Mouse (Mus musculus) limb, embryonic 15.5 days (tissue): ENCODE results near the gene Apoa2. TPM values are rescaled to one million over a fixed set of nuclear protein-coding genes. Genes with fewer than 3 reads are reported as not detected.

ENCODE experiments used
- ATAC-seq: fragments of 200-750 bp; cut with Nextera tagmentation; 2 replicates; pipeline ENCODE4 v1.8.0; 2017; ENCODE audit warnings: low read depth, moderate TSS enrichment; ENCODE audit not compliant: insufficient number of reproducible peaks, low FRiP score, low TSS enrichment
- H3K27ac ChIP-seq: fragments of 300-500 bp; sonication (generic); 2 replicates; pipeline ENCODE4 v1.5.1; 2015; ENCODE audit warnings: moderate library complexity, mild to moderate bottlenecking, inconsistent platforms
- H3K27me3 ChIP-seq: fragments of 300-500 bp; sonication (generic); 2 replicates; pipeline ENCODE4 v1.6.1; 2015; ENCODE audit warnings: inconsistent platforms
- H3K36me3 ChIP-seq: fragments of 300-500 bp; sonication (generic); 2 replicates; pipeline ENCODE4 v1.6.1; 2015; ENCODE audit warnings: inconsistent platforms
- H3K4me1 ChIP-seq: fragments of 300-500 bp; sonication (generic); 2 replicates; pipeline ENCODE4 v1.6.1; 2015; ENCODE audit warnings: inconsistent platforms
- H3K4me2 ChIP-seq: fragments of 300-500 bp; sonication (generic); 2 replicates; pipeline ENCODE4 v1.6.1; 2015; ENCODE audit warnings: mild to moderate bottlenecking, inconsistent platforms
- H3K4me3 ChIP-seq: fragments of 300-500 bp; sonication (generic); 2 replicates; pipeline ENCODE4 v1.5.1; 2015; ENCODE audit warnings: mild to moderate bottlenecking, inconsistent platforms
- H3K9ac ChIP-seq: fragments of 300-500 bp; sonication (generic); 2 replicates; pipeline ENCODE4 v1.6.1; 2015; ENCODE audit warnings: inconsistent platforms
- H3K9me3 ChIP-seq: fragments of 300-500 bp; sonication (generic); 2 replicates; pipeline ENCODE4 v1.6.1; 2016; ENCODE audit warnings: inconsistent platforms
- WGBS: fragments of 180-500 bp; shearing (Covaris S2); methylation state at CpG from one replicate; pipeline ENCODE4 v1.1.7; 2015; 5-methylcytosine and 5-hydroxymethylcytosine counted together
- polyA plus RNA-seq: library from polyadenylated mRNA; unstranded; fragments of >200 nt; fragmentation: Nextera tagmentation; extraction: Ambion mirVana; gene quantifications from 2 replicates; pipeline ENCODE4 v1.2.1, GENCODE M21; 2015

Apoa2 gene
- polyA plus RNA-seq, 1 experiment from 2014 or later: 17.5 TPM

DNA sequence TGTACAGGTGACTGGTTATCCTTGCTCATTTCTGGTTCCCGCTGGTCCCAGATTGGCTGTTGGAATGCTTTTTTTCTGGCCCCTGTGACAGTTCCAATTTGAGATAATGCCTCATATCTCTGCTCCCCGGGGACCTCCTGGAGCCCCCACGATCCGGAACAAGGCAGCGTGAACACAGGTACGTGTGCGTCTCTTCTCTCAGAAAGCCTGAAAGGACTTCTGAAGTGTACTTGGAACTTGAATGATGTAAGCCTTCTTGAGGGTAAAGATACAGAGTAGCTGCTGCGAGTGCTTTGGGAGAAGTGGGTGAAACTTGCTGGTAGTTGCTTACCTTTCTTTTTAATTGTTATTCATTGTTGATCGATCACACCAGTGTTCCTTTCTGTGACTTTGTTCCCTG is 46.3 kb downstream of the Apoa2 start:
- Histone ChIP-seq H3K9me3 (no peaks in the 10 kb centered on the region), H3K4me1 (peaks cover 17% of the 10 kb centered on the region), H3K36me3 (peaks cover 42% of the 10 kb centered on the region), H3K27me3 (no peaks in the 10 kb centered on the region), H3K4me3 (peak overlapping the region; percentile 80), H3K9ac (0 out of 2 replicates have a peak overlapping the region, but pooled peaks have one; percentile 74), H3K4me2 (peak overlapping the region; percentile 92), H3K27ac (no peak overlapping the region)
- ATAC-seq: no peak
- WGBS: 35% methylated on average over 9 of the region's 9 CpGs

DNA sequence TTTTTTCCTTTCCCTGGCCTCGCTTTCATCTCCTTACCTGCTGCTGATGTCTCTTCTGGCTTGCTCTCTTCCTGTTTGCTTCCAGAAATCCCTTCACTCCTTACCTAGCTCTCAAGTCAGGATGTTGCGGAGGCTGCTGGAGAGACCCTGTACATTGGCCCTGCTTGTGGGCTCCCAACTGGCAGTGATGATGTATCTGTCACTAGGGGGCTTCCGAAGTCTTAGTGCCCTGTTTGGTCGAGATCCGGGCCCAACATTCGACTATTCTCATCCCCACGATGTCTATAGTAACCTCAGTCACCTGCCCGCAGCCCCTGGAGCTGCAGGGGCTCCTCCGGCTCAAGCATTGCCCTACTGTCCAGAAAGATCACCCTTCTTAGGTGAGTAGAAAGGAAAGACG is 46.8 kb downstream of the Apoa2 start:
- Histone ChIP-seq H3K27ac (no peak overlapping the region), H3K4me2 (0 out of 2 replicates have a peak overlapping the region, but pooled peaks have one; percentile 5), H3K36me3 (peaks cover 47% of the 10 kb centered on the region), H3K9me3 (no peaks in the 10 kb centered on the region), H3K4me1 (peaks cover 17% of the 10 kb centered on the region), H3K4me3 (0 out of 2 replicates have a peak overlapping the region, but pooled peaks have one; percentile 80), H3K27me3 (no peaks in the 10 kb centered on the region), H3K9ac (no peak overlapping the region)
- no peak for ATAC-seq
- WGBS: 68% methylated on average over 10 of the region's 10 CpGs

DNA sequence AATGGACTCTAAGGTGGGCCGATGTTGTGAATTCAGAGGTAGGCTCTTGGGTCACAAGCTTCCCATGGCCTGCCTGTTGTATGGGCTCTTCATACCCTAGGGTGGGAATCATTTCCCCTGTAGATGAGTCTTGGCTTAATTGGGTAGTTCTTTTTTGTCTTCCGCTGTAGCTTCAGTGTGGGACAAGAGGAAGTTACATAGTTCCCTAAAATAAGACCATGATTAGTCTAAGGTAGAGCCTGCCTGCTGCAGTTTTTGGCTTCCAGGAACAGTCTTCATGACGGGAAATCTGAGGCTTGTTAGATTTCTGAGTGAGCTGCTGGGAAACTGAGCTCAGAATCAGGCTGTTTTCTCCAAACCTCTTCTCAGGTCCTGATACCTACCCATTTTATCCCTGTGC is 47.2 kb downstream of the Apoa2 start:
- no peak for ATAC-seq
- Histone ChIP-seq H3K4me3 (no peak overlapping the region), H3K4me2 (0 out of 2 replicates have a peak overlapping the region, but pooled peaks have one; percentile 5), H3K9ac (no peak overlapping the region), H3K27ac (no peak overlapping the region), H3K27me3 (no peaks in the 10 kb centered on the region), H3K4me1 (peaks cover 17% of the 10 kb centered on the region), H3K9me3 (no peaks in the 10 kb centered on the region), H3K36me3 (peaks cover 51% of the 10 kb centered on the region)
- WGBS: 86% methylated on average over 3 of the region's 3 CpGs

DNA sequence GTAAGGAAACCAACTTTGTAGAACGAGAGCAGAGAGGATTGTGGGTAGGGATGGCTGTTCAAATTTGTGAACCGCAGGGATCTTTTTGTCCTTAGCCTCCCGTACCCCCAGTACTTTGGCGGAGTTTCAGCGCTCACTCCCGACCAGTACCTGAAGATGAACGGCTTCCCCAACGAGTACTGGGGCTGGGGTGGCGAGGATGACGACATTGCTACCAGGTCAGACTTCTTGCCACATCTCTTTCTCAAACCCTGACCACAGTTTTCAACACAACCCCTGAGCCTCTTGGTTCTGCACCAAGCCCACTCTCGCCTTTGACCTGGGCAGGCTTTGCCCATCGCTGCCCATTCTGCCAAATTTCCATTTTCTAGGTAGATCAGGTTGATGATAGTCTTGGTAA is 49.3 kb downstream of the Apoa2 start:
- Histone ChIP-seq H3K36me3 (peaks cover 69% of the 10 kb centered on the region), H3K27ac (no peak overlapping the region), H3K4me1 (peaks cover 17% of the 10 kb centered on the region), H3K4me3 (no peak overlapping the region), H3K9ac (no peak overlapping the region), H3K9me3 (no peaks in the 10 kb centered on the region), H3K4me2 (no peak overlapping the region), H3K27me3 (no peaks in the 10 kb centered on the region)
- WGBS: 92% methylated on average over 12 of the region's 12 CpGs
- ATAC-seq: no peak

DNA sequence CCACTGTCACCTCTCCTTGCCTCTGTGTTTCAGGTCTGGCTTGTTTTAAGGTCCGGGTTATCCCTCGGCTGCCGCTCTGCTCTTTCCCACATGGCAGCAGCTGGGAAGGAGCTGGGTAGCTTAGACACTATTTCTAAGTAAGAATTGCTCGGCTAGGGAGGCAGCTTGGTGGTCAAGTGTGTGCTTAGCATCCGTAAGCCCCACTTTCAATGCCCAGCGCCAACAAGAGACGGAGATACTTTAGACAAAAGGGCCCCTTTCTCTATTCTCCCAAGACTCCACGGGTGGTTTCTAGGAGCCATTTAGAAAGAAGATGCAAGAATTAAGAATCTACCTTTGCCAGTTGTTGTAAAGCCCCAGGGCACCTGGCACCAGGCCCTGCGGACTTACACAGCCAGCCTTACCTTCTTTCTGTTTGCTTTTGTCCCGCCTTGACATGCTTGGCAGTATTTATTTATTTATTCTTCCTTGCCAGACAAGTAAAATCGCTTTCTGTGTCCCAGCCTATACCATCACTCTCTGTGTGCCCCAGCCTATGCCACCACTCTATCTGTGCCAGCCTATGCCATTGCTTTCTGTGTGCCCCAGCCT is 50.4 kb downstream of the Apoa2 start:
- peaks cover 24% of the 10 kb centered on the region for H3K4me1 ChIP-seq
- no peak for ATAC-seq
- 83% methylated on average over 11 of the region's 11 CpGs for WGBS
- no peak overlapping the region for H3K9ac ChIP-seq
- no peak overlapping the region for H3K4me2 ChIP-seq
- H3K4me3 ChIP-seq: no peak overlapping the region
- H3K27me3 ChIP-seq: no peaks in the 10 kb centered on the region
- H3K9me3 ChIP-seq: no peaks in the 10 kb centered on the region
- H3K36me3 ChIP-seq: peaks cover 69% of the 10 kb centered on the region
- no peak overlapping the region for H3K27ac ChIP-seq

Other genes with a start within 250 kb of the Apoa2 start
- 3.2 and 3.8 TPM in 2 replicates for gene Fcgr2b, start 248.5 kb upstream of the Apoa2 start, polyA plus RNA-seq
- gene Fcgr4, start 206.1 kb upstream of the Apoa2 start, polyA plus RNA-seq: 1.0 and 1.1 TPM in 2 replicates
- 25.9 and 32.2 TPM in 2 replicates for gene Fcgr3, start 160.1 kb upstream of the Apoa2 start, polyA plus RNA-seq
- gene Cfap126, start 111.1 kb upstream of the Apoa2 start, polyA plus RNA-seq: 1.1 and 2.2 TPM in 2 replicates
- gene Sdhc, start 74.5 kb upstream of the Apoa2 start, polyA plus RNA-seq: 235 and 256 TPM in 2 replicates
- 6.8 and 9.3 TPM in 2 replicates for gene Mpz, start 74.3 kb upstream of the Apoa2 start, polyA plus RNA-seq
- gene Pcp4l1, start 28.8 kb upstream of the Apoa2 start, polyA plus RNA-seq: 5.8 and 7.1 TPM in 2 replicates
- gene Nr1i3, start 11.1 kb upstream of the Apoa2 start, polyA plus RNA-seq: 0.11 and 0.33 TPM in 2 replicates
- gene Tomm40l, start 2.5 kb upstream of the Apoa2 start, polyA plus RNA-seq: 29.8 and 32.7 TPM in 2 replicates
- gene Fcer1g, start 9.3 kb downstream of the Apoa2 start, polyA plus RNA-seq: 94.7 and 98.6 TPM in 2 replicates
- 17.6 and 19.4 TPM in 2 replicates for gene Adamts4, start 25.4 kb downstream of the Apoa2 start, polyA plus RNA-seq
- 217 and 252 TPM in 2 replicates for gene Ndufs2, start 26.3 kb downstream of the Apoa2 start, polyA plus RNA-seq
- gene B4galt3, start 45.3 kb downstream of the Apoa2 start, polyA plus RNA-seq: 63.2 and 69.1 TPM in 2 replicates
- 44.7 and 49.5 TPM in 2 replicates for gene Ppox, start 56.1 kb downstream of the Apoa2 start, polyA plus RNA-seq
- 81.5 and 83.1 TPM in 2 replicates for gene Usp21, start 62.9 kb downstream of the Apoa2 start, polyA plus RNA-seq
- gene Ufc1, start 70.0 kb downstream of the Apoa2 start, polyA plus RNA-seq: 113 and 116 TPM in 2 replicates
- 52.2 and 56.9 TPM in 2 replicates for gene Dedd, start 104.1 kb downstream of the Apoa2 start, polyA plus RNA-seq
- 38.8 and 38.9 TPM in 2 replicates for gene Nit1, start 120.6 kb downstream of the Apoa2 start, polyA plus RNA-seq
- gene Pfdn2, start 120.6 kb downstream of the Apoa2 start, polyA plus RNA-seq: 93.0 and 95.1 TPM in 2 replicates
- 1.5 TPM in 2 replicates for gene Klhdc9, start 135.7 kb downstream of the Apoa2 start, polyA plus RNA-seq
- 56.3 and 61.5 TPM in 2 replicates for gene Nectin4, start 145.0 kb downstream of the Apoa2 start, polyA plus RNA-seq
- gene Arhgap30, start 163.9 kb downstream of the Apoa2 start, polyA plus RNA-seq: 2.9 and 3.2 TPM in 2 replicates
- gene Usf1, start 186.3 kb downstream of the Apoa2 start, polyA plus RNA-seq: 71.1 and 75.8 TPM in 2 replicates
- 5.2 and 8.5 TPM in 2 replicates for gene Tstd1, start 193.8 kb downstream of the Apoa2 start, polyA plus RNA-seq
- 68.3 and 70.6 TPM in 2 replicates for gene F11r, start 212.5 kb downstream of the Apoa2 start, polyA plus RNA-seq